Mouse (Mus musculus): ENCODE measurements around the gene Smoc1.

Smoc1 gene

DNA sequence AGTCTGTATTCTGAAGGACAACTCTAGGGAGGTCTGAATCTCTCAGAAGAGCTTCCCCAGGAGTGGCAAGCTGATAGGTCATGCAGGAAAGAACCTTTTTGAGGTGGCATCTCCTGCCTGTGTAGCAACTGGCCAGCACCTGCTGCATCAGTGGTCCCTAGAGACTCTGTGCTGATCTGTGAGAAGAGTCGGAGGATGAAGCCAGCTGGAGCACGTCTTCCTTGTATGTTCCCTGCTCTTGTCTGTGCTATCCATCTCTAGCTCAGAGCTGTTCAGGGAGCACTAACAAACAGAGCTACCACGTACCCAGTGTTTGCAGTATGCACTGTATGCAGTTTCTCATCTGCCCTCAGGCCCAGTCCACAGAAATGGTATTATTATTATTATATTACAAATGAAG, 54.4 kb downstream of the Smoc1 start:
- no peak for DNase-seq (ENCODE audit: low read depth)

DNA sequence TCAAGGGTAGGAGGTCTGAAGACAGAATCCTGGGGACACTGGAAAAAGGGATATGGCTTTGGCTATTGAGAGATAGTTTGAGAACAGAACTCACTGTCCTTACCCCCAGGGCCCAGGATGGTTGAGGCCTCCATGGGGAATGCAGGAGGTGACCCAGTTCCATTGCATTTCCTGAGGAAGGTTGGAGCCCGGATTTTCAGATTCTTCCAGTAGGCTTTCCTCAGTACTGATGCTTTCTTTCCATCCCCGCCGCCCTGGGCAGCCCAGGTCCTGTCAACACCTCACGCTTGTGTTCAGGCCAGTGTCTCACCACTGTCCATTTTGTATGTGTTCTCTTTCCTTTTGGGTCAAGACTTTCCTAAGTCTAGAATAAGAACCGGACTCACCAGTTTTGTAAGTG, 56.5 kb downstream of the Smoc1 start:
- no peak for DNase-seq (ENCODE audit: low read depth)

- no peak for DNase-seq (ENCODE audit: low read depth)
These were observed 58.6 kb downstream of the Smoc1 start for GRCm38 (mm10) chr12:81085244-81085643.

DNA sequence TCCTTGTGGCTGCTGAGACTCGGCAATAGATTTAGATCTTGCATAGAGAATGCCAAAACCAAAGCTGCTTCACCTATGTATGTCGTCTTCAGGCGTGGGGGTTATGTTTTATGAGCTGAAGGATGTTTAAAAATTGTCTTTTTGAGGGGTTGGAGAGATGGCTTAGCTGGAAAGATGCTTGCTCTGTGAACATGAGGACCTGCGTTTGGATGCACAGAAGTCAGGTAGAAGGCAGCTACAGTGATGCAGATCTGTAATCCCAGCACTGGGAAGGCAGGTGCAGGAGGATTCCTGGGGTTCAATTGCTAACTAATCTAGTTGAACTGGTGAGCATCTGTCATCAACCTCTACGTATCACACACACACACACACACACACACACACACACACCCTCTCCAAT, 61.5 kb downstream of the Smoc1 start:
- no peak for DNase-seq (ENCODE audit: low read depth)

DNA sequence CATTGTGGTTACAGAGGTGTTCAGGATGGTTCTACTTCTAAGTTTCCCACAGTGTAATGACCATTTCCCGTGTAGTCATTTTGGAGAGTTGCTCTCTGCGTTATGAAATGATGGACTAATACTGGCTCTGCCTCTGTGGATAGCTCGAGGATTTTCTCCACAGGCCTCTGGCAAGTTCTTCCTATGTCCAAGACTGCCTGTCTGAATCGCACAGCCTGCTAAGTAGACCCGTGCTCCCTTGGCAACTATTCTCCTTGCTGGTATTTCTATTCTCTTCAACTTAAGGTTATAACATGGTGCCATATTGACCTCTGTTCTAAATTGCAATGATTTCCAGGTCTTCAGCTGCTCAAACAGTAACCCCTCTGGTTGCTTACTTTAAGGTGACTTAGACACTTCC, 65.0 kb downstream of the Smoc1 start:
- no peak for DNase-seq (ENCODE audit: low read depth)

DNA sequence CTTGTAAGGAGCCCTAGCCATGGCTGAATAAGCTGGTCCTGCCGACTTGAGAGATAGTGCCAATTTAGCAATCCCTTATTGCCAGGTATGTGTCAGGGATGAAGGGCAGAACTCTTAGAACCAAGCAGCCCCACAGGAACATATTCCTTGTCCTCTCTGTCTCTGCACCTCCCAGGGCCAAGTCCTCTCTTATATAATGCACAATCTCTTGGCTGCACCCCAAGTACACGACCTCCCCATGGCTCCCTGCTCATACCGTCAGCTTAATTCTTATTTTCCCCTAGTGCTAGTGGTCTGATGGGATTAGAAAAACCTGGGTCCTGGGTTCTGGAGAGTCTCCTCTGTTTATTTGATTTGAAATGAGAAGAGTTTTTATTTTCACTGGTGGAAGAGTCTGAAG, 66.0 kb downstream of the Smoc1 start:
- no peak for DNase-seq (ENCODE audit: low read depth)

GRCm38 (mm10) chr12:81093211-81093610, 66.6 kb downstream of the Smoc1 start:
- DNase-seq (ENCODE audit: low read depth) = no peak

- DNase-seq (ENCODE audit: low read depth) = no peak
These were observed 68.3 kb downstream of the Smoc1 start for GRCm38 (mm10) chr12:81094766-81095405.

GRCm38 (mm10) chr12:81097267-81097666, 70.7 kb downstream of the Smoc1 start:
- no peak for DNase-seq (ENCODE audit: low read depth)

DNA sequence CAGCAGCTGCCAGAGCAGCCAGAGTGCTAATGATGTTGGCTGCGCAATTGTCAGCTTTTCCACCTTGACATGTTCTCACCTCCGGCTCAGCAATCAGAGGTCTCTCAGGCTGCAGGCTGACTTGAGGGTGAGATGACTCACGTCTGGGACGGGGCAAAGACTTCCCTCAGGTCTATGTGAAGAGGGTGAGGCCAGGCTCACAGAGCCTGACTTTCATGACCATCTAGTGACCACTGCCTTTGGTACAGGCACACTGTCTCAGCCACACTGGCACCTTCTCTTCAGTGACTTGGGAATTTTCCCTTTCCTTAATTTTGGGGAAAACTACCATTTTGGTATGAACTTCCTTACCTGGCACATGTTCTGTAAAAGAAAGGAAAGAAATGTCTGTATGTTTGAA, 71.1 kb downstream of the Smoc1 start:
- DNase-seq (ENCODE audit: low read depth) = no peak

- peak; percentile 5 for DNase-seq (ENCODE audit: low read depth)
These were observed 72.6 kb downstream of the Smoc1 start for GRCm38 (mm10) chr12:81099161-81099560.

GRCm38 (mm10) chr12:81101691-81102090, 75.1 kb downstream of the Smoc1 start:
- DNase-seq (ENCODE audit: low read depth) = no peak

GRCm38 (mm10) chr12:81104546-81104945, 77.9 kb downstream of the Smoc1 start:
- DNase-seq (ENCODE audit: low read depth) = no peak

DNA sequence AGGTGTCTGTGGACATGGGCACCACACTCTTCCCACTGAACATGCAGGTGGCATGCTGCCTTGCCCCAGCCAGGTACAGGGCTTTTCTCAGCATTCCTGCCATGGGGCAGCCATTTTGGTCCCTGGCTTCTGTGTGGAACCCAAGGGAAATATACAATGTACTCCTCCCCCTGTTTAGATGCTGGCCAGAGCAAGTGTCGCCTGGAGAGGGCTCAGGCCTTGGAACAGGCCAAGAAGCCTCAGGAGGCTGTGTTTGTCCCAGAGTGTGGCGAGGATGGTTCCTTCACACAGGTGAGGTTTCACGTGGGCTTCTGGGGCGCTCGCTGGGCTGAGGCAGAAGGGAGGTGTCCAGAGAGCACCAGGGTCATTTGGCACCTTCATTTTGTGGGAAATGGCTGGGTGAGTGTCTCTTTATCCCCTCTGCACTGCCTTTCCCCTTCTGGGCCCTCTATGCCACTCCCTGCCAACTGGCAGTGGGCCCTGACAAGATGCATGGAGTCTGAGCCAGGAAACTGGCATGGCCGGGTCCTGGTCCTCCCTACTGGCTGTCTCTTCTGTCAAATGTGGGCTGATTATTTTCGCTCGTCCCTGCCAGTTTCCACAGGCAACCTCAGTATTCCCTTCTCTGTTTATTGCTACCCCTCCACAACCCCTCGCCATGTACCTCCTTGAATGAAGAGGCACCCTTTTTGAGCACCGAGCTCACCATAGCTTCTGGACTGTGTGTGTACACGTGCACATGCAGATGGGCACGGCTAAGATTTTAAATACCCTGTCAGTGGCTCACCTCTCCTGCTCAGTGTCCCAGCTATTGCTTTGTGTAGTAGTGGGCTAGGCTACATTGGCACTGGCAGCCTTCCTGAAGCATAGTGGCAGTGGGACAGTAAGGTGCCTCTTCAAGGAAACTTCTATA, 79.4 kb downstream of the Smoc1 start:
- no peak for DNase-seq (ENCODE audit: low read depth)

GRCm38 (mm10) chr12:81107278-81108100, 80.9 kb downstream of the Smoc1 start:
- DNase-seq (ENCODE audit: low read depth) = no peak

DNA sequence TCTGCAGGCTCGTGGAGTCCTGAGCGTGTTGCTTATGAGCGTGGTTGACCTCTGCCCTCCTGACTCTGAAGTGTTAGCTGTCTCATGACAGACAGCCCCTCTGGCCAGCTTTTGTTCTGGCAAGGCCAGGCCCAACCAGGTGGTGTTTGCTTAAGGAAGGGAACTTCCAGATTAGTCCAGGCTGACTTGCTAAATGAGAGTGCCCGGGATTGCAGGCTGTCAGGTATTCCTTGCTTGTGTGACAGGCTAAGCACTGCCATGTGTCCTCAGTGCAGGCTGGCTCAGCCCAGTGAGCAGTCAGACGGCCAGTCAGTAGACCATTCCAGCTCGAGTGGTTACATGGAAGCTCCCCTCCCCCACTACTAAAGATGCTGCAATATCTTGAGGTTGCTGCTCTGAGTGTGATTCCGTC, 82.0 kb downstream of the Smoc1 start:
- DNase-seq (ENCODE audit: low read depth) = no peak

DNA sequence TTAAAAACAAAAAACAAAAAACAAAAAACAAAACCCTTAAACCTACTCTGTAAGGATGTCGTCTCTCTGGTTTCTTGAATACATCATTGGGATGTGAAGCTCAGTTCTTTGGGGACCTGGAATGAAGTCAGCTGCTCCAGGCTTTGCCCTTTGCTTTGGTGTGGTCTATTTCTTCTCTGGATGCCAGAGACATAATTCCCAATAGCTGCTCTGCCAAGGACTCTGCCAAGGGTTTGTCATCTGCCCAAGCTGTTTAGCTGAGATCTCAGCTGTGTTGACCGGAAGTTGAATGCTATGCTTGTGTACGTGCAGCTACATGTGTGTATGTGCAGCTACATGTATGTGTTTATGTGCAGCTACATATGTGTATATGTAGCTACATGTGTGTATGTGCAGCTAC, 83.4 kb downstream of the Smoc1 start:
- no peak for DNase-seq (ENCODE audit: low read depth)

- DNase-seq (ENCODE audit: low read depth) = peak; percentile 3
These were observed 85.7 kb downstream of the Smoc1 start for GRCm38 (mm10) chr12:81112321-81112720.

DNA sequence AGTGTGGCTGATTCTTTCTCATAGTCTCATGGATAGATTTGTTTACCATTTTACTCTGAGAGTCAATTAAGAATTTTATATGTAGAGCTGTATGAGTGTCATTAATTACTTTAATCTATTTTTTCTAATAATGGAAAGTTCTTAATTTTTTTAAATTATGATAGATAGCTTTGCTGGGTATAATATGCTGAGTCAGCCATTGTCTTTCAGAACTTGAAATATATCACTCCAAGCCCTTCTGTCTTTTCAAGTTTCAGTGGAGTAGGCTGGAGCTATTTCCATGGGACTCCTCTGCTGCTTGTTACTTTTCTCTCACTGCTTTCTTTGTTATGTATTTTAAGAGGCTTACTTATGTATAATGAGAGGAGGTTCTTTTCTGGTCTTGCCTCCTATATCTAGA, 93.7 kb downstream of the Smoc1 start:
- no peak for DNase-seq (ENCODE audit: low read depth)

GRCm38 (mm10) chr12:81123793-81124192, 97.2 kb downstream of the Smoc1 start:
- peak; percentile 4 for DNase-seq (ENCODE audit: low read depth)

DNA sequence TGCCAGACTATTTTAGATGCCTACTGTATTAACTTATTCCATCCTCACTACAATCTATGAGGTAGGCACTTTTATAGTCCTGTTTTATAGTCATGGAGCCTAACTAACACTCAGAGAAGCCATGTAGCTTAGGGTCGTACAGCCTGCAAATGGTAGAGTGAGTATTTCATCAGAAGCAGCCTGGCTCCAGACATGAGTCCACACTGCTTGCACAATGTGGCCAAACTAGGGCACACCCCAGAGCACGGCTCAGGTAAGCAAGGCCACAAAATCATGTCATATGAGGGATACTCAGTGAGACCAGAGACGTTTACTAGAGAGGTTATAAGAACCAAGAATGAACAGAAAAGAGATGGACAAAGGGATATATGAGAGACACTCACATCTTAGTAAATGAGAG, 100.2 kb downstream of the Smoc1 start:
- no peak for DNase-seq (ENCODE audit: low read depth)

DNA sequence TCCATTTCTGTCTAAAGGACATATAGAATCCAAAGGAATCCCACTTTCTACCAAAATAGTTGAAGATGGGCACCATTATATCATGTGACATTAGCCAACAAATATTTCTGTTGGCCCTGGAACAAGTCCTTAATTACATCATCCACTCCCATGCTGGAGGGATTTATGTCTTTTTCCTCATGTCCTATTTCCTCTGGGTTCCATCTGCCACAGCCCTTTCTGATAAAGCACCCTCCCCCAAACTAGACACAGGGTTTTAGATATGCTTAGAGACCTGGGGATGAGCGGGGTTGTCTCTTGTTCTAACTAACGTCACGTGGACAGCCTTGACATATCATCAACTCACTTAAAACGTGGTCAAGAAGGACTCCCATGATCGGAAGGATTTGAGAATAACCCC, 102.1 kb downstream of the Smoc1 start:
- DNase-seq (ENCODE audit: low read depth) = no peak

DNA sequence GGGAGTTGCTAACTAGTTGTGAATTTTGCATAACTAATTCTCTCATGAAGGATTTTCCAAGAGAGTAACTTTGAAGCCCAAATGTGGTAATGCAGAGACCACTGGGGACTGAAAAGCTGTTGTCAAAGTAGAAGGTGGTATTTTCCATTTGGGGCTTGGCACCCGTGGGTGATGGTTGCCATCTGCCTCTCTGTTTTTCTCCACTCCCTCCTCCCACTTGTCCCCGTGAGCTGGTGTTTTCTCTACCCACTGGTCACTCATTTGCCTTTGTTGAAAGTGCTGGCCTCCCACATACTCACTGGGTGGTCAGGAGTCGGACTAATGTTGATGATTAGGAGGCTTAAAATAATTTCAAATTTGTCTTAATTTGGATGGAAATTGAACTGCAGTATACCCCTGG, 104.1 kb downstream of the Smoc1 start:
- DNase-seq (ENCODE audit: low read depth) = no peak

All from 416B (cell line).